Mouse (Mus musculus): ENCODE results near the gene Saysd1. TPM values are rescaled to one million over a fixed set of nuclear protein-coding genes. Genes with fewer than 3 reads are reported as not detected.
"Not testable (repeated sequence)": the region's sequence is repeated elsewhere in the genome, so short reads cannot be mapped to it uniquely, and the experiment has no call there.

The Saysd1 gene
- polyA plus RNA-seq, 1 experiment from 2014 or later = 14.6 TPM

GRCm38 (mm10) chr14:20027475-20027874, 110.9 kb downstream of the Saysd1 start:
- H3K4me3 ChIP-seq (ENCODE audit: low read depth, low read length); H3K27ac ChIP-seq (replicated peaks; ENCODE audit: low read depth, low read length); H3K36me3 ChIP-seq (ENCODE audit: control insufficient read depth, insufficient read depth, low read length); DNase-seq (ENCODE audit: low spot score); H3K9ac ChIP-seq (ENCODE audit: low read depth, low read length); H3K4me1 ChIP-seq (ENCODE audit: control insufficient read depth, insufficient read depth, low read length); H3K9me3 ChIP-seq (ENCODE audit: control insufficient read depth, low read length); H3K4me2 ChIP-seq (ENCODE audit: low read depth, low read length); ATAC-seq (ENCODE audit: low read depth); H3K27me3 ChIP-seq (replicated peaks; ENCODE audit: control insufficient read depth, insufficient read depth, low read length): not testable (repeated sequence)
- 90% methylated on average over 7 of the region's 7 CpGs for WGBS

Other genes with a start within 250 kb of the Saysd1 start
- gene Gng2, start 160.9 kb downstream of the Saysd1 start, polyA plus RNA-seq (2014; fragmentation: Nextera tagmentation; extraction: Ambion mirVana) = 59.3 and 63.5 TPM in 2 replicates
- gene Kcnk5, start 43.3 kb upstream of the Saysd1 start, polyA plus RNA-seq (2014; fragmentation: Nextera tagmentation; extraction: Ambion mirVana) = 4.4 and 4.9 TPM in 2 replicates
- 0.47 and 0.54 TPM in 2 replicates for gene Kcnk16, start 130.7 kb upstream of the Saysd1 start, polyA plus RNA-seq (2014; fragmentation: Nextera tagmentation; extraction: Ambion mirVana)
- gene Nudt13, start 156.2 kb upstream of the Saysd1 start, polyA plus RNA-seq (2014; fragmentation: Nextera tagmentation; extraction: Ambion mirVana) = 11.0 and 13.1 TPM in 2 replicates
- 46.9 and 49.4 TPM in 2 replicates for gene Ecd, start 209.6 kb upstream of the Saysd1 start, polyA plus RNA-seq (2014; fragmentation: Nextera tagmentation; extraction: Ambion mirVana)
- 32.7 and 32.8 TPM in 2 replicates for gene Fam149b, start 209.6 kb upstream of the Saysd1 start, polyA plus RNA-seq (2014; fragmentation: Nextera tagmentation; extraction: Ambion mirVana)